Mouse (Mus musculus): ENCODE data around the gene Dlst.
"Not testable (repeated sequence)": the region's sequence is repeated elsewhere in the genome, so short reads cannot be mapped to it uniquely, and the experiment has no call there.

Dlst gene

GRCm38 (mm10) chr12:85113917-85114316 is 3.3 kb downstream of the Dlst start:
- no peak for DNase-seq (ENCODE audit: low spot score in 2 of 2)

DNA sequence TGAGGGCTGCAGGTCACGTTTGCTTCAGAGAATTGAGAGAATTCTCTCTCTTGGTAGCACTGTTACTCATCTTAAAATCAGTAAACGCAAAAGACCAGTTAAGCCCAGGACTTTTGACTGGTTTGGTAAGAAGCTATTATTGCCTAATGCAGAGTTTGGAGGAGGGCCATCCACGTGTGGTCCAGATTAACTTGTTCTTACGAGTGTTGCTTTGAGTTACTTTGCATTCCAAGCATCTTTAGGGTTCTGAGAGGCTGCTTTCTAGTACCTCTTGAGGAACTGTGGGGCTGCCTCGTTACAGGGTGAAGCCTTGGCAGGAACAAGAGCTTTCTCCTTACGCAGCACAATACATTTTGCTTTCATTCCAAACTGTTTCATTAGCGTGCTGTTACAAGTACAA is 5.0 kb downstream of the Dlst start:
- no peak for DNase-seq (ENCODE audit: low spot score in 2 of 2)

- DNase-seq (ENCODE audit: low spot score in 2 of 2) = no peak
These were observed 11.3 kb downstream of the Dlst start for GRCm38 (mm10) chr12:85121806-85122459.

DNA sequence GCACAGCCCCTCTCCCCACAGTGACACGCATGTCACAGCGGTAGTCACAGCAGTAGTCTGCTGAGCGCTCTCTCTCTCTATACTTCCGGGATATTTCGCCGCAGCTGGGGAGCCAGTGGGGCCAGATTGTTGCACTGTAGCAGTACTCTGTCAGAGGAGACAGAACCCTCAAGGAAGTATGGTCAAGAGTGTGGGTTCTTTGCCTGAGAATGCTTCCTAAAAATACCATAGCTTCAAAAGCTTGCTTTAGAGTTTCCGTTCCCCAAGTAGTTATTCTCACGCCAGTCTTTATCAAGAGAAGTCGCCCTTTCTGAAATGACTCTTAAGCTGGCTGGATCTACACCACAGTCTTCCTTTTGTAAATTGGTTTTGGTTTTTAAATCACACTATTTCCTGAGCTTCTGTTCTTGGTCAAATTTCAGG is 12.5 kb downstream of the Dlst start:
- DNase-seq (ENCODE audit: low spot score in 2 of 2) = no peak

DNA sequence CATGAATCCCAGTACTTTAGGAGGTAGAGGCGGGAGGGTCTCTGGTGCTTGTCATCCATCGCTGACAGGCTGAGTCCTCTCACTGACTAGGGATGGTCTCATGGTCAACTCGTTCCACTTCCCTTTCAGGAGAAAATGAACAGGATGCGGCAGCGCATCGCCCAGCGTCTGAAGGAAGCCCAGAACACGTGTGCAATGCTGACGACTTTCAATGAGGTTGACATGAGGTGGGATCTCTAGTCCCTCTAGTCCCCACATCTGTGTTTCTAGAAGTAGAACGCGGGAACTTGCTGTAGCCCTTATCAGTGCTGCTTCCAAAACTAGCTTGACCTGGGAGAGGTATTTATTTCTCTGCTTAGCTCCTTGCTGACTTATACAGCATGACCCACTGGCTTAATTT is 13.0 kb downstream of the Dlst start:
- no peak for DNase-seq (ENCODE audit: low spot score in 2 of 2)

- no peak for DNase-seq (ENCODE audit: low spot score in 2 of 2)
These were observed 14.1 kb downstream of the Dlst start for GRCm38 (mm10) chr12:85124751-85125150.

DNA sequence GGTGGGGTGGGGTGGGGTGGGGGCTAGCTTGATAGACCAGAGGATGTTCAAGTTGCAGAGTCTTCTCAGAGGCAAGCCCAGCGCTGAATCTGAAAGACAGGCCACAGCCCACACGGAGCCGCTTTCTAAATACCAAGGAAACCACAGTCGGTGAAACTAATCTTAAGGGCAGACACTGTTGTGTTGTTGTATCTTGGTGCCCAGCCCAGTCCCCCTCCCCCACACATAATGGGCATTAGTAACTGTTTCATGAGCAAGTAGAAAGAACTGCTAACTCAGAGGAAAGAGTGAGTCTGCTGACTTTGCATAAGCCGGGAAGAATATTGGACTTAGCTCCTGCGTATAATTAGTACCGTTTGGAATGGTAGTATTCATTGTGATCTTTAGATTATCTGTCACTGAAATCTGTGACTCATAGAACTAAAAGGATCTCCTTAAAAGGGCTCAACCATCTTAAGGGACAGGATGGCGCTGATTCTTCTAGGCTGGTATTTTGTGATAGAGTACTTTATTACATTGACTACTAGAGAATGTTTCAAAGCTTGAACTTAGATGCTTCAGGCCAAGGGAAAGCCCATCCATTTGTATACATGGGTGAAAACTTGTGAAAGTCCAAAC is 16.5 kb downstream of the Dlst start:
- DNase-seq (ENCODE audit: low spot score in 2 of 2) = no peak

- DNase-seq (ENCODE audit: low spot score in 2 of 2) = no peak
These were observed 18.9 kb downstream of the Dlst start for GRCm38 (mm10) chr12:85129426-85129978.

- no peak for DNase-seq (ENCODE audit: low spot score in 2 of 2)
These were observed 20.7 kb downstream of the Dlst start for GRCm38 (mm10) chr12:85131361-85131760.

GRCm38 (mm10) chr12:85134043-85134794 is 23.6 kb downstream of the Dlst start:
- DNase-seq (ENCODE audit: low spot score in 2 of 2) = no peak

- no peak for DNase-seq (ENCODE audit: low spot score in 2 of 2)
These were observed 25.2 kb downstream of the Dlst start for GRCm38 (mm10) chr12:85135513-85136470.

DNA sequence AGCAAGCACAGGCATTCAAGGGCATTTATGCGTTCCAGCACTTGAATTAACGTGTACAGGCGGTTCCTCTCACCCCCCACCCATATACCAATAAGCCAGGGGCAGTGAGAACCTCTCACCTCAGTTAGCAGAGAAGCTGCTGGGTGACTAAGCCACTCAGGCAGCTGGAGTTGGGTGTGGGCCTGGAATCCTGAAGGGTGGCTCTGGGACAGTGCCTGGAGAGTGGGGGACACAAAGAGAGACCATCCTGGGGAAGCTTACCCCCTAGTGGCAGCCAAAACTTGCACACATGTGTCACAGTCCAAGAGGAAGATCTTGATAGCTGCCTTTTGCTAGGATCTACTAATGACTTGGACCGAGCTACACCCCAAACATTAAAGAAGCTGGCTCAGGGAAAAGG is 26.0 kb downstream of the Dlst start:
- DNase-seq (ENCODE audit: low spot score in 2 of 2) = no peak

GRCm38 (mm10) chr12:85140036-85140701 is 29.5 kb downstream of the Dlst start:
- DNase-seq (ENCODE audit: low spot score in 2 of 2) = no peak

DNA sequence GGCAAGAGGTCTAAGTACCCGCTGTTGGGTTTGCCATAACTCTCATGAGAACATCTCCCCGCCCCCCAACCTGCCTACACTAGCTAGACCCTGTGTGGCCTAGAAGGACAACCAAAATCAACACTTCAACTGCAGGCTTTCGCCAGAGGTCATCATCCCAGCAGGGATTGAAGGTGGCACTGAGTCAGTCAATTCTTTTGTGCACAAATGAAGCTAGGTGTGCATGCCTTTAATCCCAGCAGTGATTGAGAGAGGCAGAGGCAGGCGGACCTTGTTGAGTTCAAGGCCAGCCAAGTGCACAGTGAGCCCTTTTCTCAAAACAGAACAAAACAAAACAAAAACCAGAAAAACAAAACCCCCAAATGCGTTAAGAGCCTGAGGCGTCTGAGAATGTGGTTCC is 30.5 kb downstream of the Dlst start:
- DNase-seq (ENCODE audit: low spot score in 2 of 2) = no peak

- DNase-seq (ENCODE audit: low spot score in 2 of 2) = peak in 1 of 2 experiments; percentile 74
These were observed 32.2 kb downstream of the Dlst start for GRCm38 (mm10) chr12:85142803-85143202.

DNA sequence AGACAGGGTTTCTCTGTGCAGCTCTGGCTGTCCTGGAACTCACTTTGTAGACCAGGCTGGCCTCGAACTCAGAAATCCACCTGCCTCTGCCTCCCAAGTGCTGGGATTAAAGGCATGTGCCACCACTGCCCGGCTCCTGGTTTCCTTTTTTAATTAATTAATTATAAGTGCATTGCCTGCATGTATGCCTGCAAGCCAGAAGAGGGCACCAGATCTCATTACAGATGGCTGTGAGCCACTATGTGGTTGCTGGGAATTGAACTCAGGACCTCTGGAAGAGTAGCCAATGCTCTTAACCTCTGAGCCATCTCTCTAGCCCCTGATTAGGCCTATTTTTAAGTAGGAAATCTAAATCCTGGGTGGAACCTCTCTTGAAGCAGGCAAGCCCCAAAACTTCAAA is 33.6 kb downstream of the Dlst start:
- not testable (repeated sequence) for DNase-seq (ENCODE audit: low spot score in 2 of 2)

- no peak for DNase-seq (ENCODE audit: low spot score in 2 of 2)
These were observed 34.2 kb downstream of the Dlst start for GRCm38 (mm10) chr12:85144821-85145220.

- no peak for DNase-seq (ENCODE audit: low spot score in 2 of 2)
These were observed 35.0 kb downstream of the Dlst start for GRCm38 (mm10) chr12:85145630-85146029.

- no peak for DNase-seq (ENCODE audit: low spot score in 2 of 2)
These were observed 35.7 kb downstream of the Dlst start for GRCm38 (mm10) chr12:85146355-85146754.

DNA sequence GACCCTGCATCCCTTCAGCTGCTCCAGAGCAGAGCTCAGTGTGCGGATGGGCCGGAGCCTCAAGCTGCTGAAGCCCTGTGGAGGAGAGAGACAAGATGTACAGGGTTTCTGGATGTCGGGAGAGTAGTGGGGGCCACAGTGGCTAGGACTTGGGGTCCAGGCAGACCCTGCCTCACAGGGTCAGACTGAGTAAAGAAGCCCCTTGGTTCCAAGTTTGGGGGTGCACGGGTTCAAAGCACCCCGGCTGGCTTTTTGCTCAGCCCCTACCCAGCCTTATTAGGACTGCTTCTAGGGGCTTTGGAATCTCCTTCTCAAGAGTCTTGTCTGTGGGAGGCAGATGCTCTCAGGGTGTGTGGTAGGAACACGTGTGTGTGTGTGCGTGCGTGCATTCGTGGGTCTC is 36.2 kb downstream of the Dlst start:
- DNase-seq (ENCODE audit: low spot score in 2 of 2) = no peak
